Mouse (Mus musculus) myocyte (in vitro differentiated cells): ENCODE measurements around the gene Hoxd1. TPM values are rescaled to one million over a fixed set of nuclear protein-coding genes. Genes with fewer than 3 reads are reported as not detected.

Experiments used
- H3K27me3 ChIP-seq: one replicate; pipeline ENCODE4 v1.6.1; 2011; ENCODE audit not compliant: control insufficient read depth, insufficient read depth, insufficient read length
- H3K36me3 ChIP-seq: one replicate; pipeline ENCODE4 v1.6.1; 2011; ENCODE audit not compliant: control insufficient read depth, insufficient read depth
- H3K4me2 ChIP-seq: one replicate; pipeline ENCODE4 v1.6.1; 2011; ENCODE audit warnings: low read depth, control low read depth
- H3K4me3 ChIP-seq: one replicate; pipeline ENCODE4 v1.5.1; 2011; ENCODE audit warnings: mild to moderate bottlenecking, control low read depth, moderate library complexity
- H3K79me2 ChIP-seq: one replicate; pipeline ENCODE4 v1.6.1; 2011; ENCODE audit not compliant: control insufficient read depth, insufficient read depth
- H3ac ChIP-seq: one replicate; pipeline ENCODE4 v1.6.1; 2011; ENCODE audit not compliant: control insufficient read depth, insufficient read length
- CEBPB ChIP-seq: IDR thresholded peaks from 2 replicates; pipeline ENCODE4 v1.6.1; 2011; ENCODE audit warnings: mild to moderate bottlenecking, moderate library complexity; ENCODE audit not compliant: poor library complexity, insufficient read depth, severe bottlenecking
- E2F4 ChIP-seq: IDR thresholded peaks from one replicate; pipeline ENCODE4 v1.6.1; 2011; ENCODE audit warnings: mild to moderate bottlenecking, control low read depth, moderate library complexity; ENCODE audit not compliant: insufficient read depth
- MAX ChIP-seq: IDR thresholded peaks from one replicate; pipeline ENCODE4 v1.6.1; 2011; ENCODE audit warnings: low read depth, mild to moderate bottlenecking, control low read depth
- MYOD1 ChIP-seq, 3 experiments: IDR thresholded peaks; one replicate each; pipeline ENCODE4 v1.6.1; 2011; ENCODE audit warnings: control low read depth in 2 of 3, low read depth in 2 of 3, mild to moderate bottlenecking in 2 of 3, moderate library complexity in 1 of 3; ENCODE audit not compliant: insufficient read length in 2 of 3, control insufficient read depth in 1 of 3
- MYOG ChIP-seq, 3 experiments: IDR thresholded peaks; one replicate each; pipeline ENCODE4 v1.6.1; 2011; ENCODE audit warnings: control low read depth in 2 of 3, low read depth in 2 of 3, mild to moderate bottlenecking in 2 of 3; ENCODE audit not compliant: insufficient read length in 2 of 3, control insufficient read depth in 1 of 3, insufficient read depth in 1 of 3
- POLR2A ChIP-seq: IDR thresholded peaks from one replicate; pipeline ENCODE4 v1.6.1; 2011; ENCODE audit warnings: low read depth, mild to moderate bottlenecking, control low read depth, moderate library complexity; ENCODE audit not compliant: insufficient read length
- POLR2AphosphoS2 ChIP-seq: IDR thresholded peaks from one replicate; pipeline ENCODE4 v1.6.1; 2011; ENCODE audit warnings: low read depth, control low read depth; ENCODE audit not compliant: insufficient read length
- REST ChIP-seq: IDR thresholded peaks from one replicate; pipeline ENCODE4 v1.6.1; 2011; ENCODE audit warnings: mild to moderate bottlenecking, control low read depth, moderate library complexity; ENCODE audit not compliant: insufficient read depth, insufficient read length
- SRF ChIP-seq: IDR thresholded peaks from one replicate; pipeline ENCODE4 v1.6.1; 2011; ENCODE audit warnings: low read depth; ENCODE audit not compliant: control insufficient read depth, insufficient read length
- TCF12 ChIP-seq: IDR thresholded peaks from one replicate; pipeline ENCODE4 v1.6.1; 2011; ENCODE audit warnings: mild to moderate bottlenecking, control low read depth; ENCODE audit not compliant: poor library complexity, insufficient read depth, severe bottlenecking
- TCF3 ChIP-seq: IDR thresholded peaks from one replicate; pipeline ENCODE4 v1.6.1; 2011; ENCODE audit warnings: low read depth, control low read depth; ENCODE audit not compliant: insufficient read length
- USF1 ChIP-seq: IDR thresholded peaks from one replicate; pipeline ENCODE4 v1.6.1; 2011; ENCODE audit warnings: low read depth, mild to moderate bottlenecking, control low read depth, moderate library complexity
- polyA plus RNA-seq: library from polyadenylated mRNA; unstranded; fragments of >200 nt; fragmentation: generic; extraction: Trizol; gene quantifications from one replicate; pipeline ENCODE4 v1.2.1, GENCODE M21; 2012; ENCODE audit warnings: missing spikeins

Hoxd1 gene
- polyA plus RNA-seq, 1 experiment = not detected

- H3K4me3 ChIP-seq = no peak overlapping the region
Measured at GRCm38 (mm10) chr2:74747661-74748141, 15.1 kb upstream of the Hoxd1 start.

DNA sequence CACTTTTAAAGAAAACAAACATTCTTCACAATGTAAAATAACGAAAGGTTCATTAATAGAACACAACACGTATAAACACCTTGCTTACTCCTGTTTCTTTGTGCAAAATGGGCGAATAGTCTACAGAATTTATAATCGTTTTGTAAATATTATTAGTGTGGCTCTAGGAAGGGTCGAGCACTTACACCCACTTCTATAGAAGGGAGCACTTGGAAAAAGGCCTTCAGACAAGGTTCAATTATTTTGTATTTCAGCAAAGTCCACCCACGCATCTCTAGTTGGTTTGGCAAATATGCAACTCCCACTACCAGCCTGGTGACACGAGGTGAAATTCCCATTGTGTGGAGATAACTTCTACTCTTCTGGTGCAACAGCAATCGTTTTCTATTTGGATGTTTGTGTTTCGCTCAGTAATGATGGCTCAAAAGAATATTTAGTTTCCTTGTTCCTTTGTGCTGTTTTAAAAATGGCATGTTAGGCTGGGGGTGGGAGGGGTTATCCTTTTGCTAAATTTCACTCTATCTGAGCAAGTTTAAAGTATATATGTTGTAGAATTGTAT lies 14.3 kb upstream of the Hoxd1 start:
- Histone ChIP-seq H3K4me2 (no peak overlapping the region), H3ac (no peak overlapping the region), H3K79me2 (no peaks in the 10 kb centered on the region), H3K36me3 (no peaks in the 10 kb centered on the region), H3K27me3 (peaks cover 53% of the 10 kb centered on the region), H3K4me3 (no peak overlapping the region)
- no peak for TF ChIP-seq CEBPB
- no peak for TF ChIP-seq POLR2A
- no peak for TF ChIP-seq MYOG (IDR thresholded peaks at IDR 0.05; ENCODE audit: control insufficient read depth in 1 of 3, insufficient read depth in 1 of 3, insufficient read length in 2 of 3, low read depth in 2 of 3)
- TF ChIP-seq POLR2AphosphoS2 = no peak
- no peak for TF ChIP-seq SRF
- no peak for TF ChIP-seq REST
- no peak for TF ChIP-seq TCF3
- TF ChIP-seq TCF12 = no peak
- TF ChIP-seq USF1 = no peak
- TF ChIP-seq E2F4 = no peak
- TF ChIP-seq MAX = no peak
- no peak for TF ChIP-seq MYOD1 (IDR thresholded peaks at IDR 0.05; ENCODE audit: control insufficient read depth in 1 of 3, insufficient read length in 2 of 3, low read depth in 2 of 3)

More at GRCm38 (mm10) chr2:74747661-74748141, 15.1 kb upstream of the Hoxd1 start:
- TF ChIP-seq MYOD1 (IDR thresholded peaks at IDR 0.05; ENCODE audit: control insufficient read depth in 1 of 3, insufficient read length in 2 of 3, low read depth in 2 of 3) = no peak
- TF ChIP-seq SRF = no peak
- TF ChIP-seq REST = no peak
- no peak for TF ChIP-seq USF1
- no peak for TF ChIP-seq POLR2AphosphoS2
- no peak for TF ChIP-seq E2F4
- TF ChIP-seq POLR2A = no peak
- no peak for TF ChIP-seq CEBPB
- TF ChIP-seq TCF12 = no peak
- Histone ChIP-seq H3K4me2 (no peak overlapping the region), H3K36me3 (no peaks in the 10 kb centered on the region), H3K79me2 (no peaks in the 10 kb centered on the region), H3K27me3 (peaks cover 45% of the 10 kb centered on the region), H3ac (no peak overlapping the region)

DNA sequence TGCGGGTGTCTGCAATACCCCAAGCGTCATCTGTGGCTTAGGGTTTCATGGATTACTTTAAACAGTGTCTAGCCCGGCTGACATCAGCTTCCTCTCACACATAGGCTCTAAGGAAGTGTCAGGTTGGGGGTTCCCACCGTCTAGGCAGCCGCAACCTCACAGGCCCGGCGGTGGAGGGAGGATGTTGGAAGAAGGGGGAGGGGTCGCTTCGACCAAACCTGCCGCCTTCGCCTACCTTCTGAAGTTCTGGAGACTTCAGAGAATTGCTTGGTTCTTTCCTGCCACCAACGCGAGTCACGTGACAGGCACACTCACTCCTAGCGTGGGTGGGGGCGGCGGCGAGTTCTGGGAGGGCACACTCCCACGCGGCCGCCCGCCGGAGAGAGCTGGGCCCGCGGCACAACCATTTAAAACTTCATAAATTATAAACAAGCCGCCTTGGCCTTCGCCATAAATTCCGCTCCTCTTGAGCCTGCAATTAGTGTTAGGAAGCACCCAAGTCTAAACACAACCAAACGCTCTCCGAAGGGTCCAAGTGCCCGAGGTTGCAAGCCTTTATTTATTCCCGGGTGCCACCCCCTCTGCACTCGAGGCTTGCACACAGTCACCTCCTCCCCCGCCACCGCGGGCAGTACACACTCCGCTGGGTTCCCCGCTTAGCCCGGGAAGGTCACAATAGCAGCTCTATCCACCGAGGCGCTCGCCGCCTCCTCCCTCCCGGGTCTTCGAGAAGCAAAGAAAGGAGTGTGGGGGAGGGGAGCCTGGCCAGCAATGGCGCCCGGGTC lies 13.3 kb upstream of the Hoxd1 start:
- H3K4me3 ChIP-seq = no peak overlapping the region
- H3ac ChIP-seq = no peak overlapping the region
- H3K27me3 ChIP-seq = peaks cover 57% of the 10 kb centered on the region
- H3K36me3 ChIP-seq = no peaks in the 10 kb centered on the region
- H3K4me2 ChIP-seq = no peak overlapping the region
- no peaks in the 10 kb centered on the region for H3K79me2 ChIP-seq
- no peak for TF ChIP-seq SRF
- TF ChIP-seq POLR2AphosphoS2 = no peak
- no peak for TF ChIP-seq E2F4
- TF ChIP-seq MYOD1 (IDR thresholded peaks at IDR 0.05; ENCODE audit: control insufficient read depth in 1 of 3, insufficient read length in 2 of 3, low read depth in 2 of 3) = no peak
- no peak for TF ChIP-seq POLR2A
- TF ChIP-seq TCF12 = no peak
- no peak for TF ChIP-seq USF1
- no peak for TF ChIP-seq MAX
- TF ChIP-seq MYOG (IDR thresholded peaks at IDR 0.05; ENCODE audit: control insufficient read depth in 1 of 3, insufficient read depth in 1 of 3, insufficient read length in 2 of 3, low read depth in 2 of 3) = no peak
- TF ChIP-seq TCF3 = no peak
- no peak for TF ChIP-seq REST

- no peaks in the 10 kb centered on the region for H3K36me3 ChIP-seq
- TF ChIP-seq MAX = no peak
- no peak for TF ChIP-seq CEBPB
- TF ChIP-seq USF1 = no peak
- TF ChIP-seq POLR2AphosphoS2 = no peak
- no peak for TF ChIP-seq TCF3
- no peak for TF ChIP-seq MYOD1 (IDR thresholded peaks at IDR 0.05; ENCODE audit: control insufficient read depth in 1 of 3, insufficient read length in 2 of 3, low read depth in 2 of 3)
- no peak for TF ChIP-seq REST
- TF ChIP-seq TCF12 = no peak
- no peak overlapping the region for H3K4me2 ChIP-seq
- H3K79me2 ChIP-seq = no peaks in the 10 kb centered on the region
- no peak overlapping the region for H3K4me3 ChIP-seq
- peaks cover 54% of the 10 kb centered on the region for H3K27me3 ChIP-seq
- no peak overlapping the region for H3ac ChIP-seq
Measured at GRCm38 (mm10) chr2:74750731-74751250, 12.0 kb upstream of the Hoxd1 start.
